Mouse (Mus musculus) adrenal gland (tissue): ENCODE data around the gene Fbln5.

Source experiments
- intact Hi-C: fragments of 180-260 bp; cut with DNase I; formaldehyde crosslinking; loops from one replicate; pipeline ENCODE4 v1.15.1; 2025

Fbln5 gene

GRCm38 (mm10) chr12:101764870-101765269 lies 54.0 kb downstream of the Fbln5 start:
- intact Hi-C loops = no loop called here

- intact Hi-C loops = no loop called here
Measured at GRCm38 (mm10) chr12:101763065-101763464, 55.8 kb downstream of the Fbln5 start.

- intact Hi-C loops = no loop called here
Measured at GRCm38 (mm10) chr12:101762054-101762453, 56.8 kb downstream of the Fbln5 start.

- intact Hi-C loops = no loop called here
Measured at GRCm38 (mm10) chr12:101759440-101760045, 59.3 kb downstream of the Fbln5 start.

GRCm38 (mm10) chr12:101758698-101759097 lies 60.2 kb downstream of the Fbln5 start:
- intact Hi-C loops = no loop called here

GRCm38 (mm10) chr12:101742375-101742774 lies 76.5 kb downstream of the Fbln5 start:
- intact Hi-C loops = no loop called here

GRCm38 (mm10) chr12:101740486-101740885 lies 78.4 kb downstream of the Fbln5 start:
- intact Hi-C loops = no loop called here

- intact Hi-C loops = no loop called here
Measured at GRCm38 (mm10) chr12:101740045-101740444, 78.8 kb downstream of the Fbln5 start.

GRCm38 (mm10) chr12:101718755-101719150 lies 100.1 kb downstream of the Fbln5 start:
- intact Hi-C loops = no loop called here

- intact Hi-C loops = no loop called here
Measured at GRCm38 (mm10) chr12:101718054-101718754, 100.7 kb downstream of the Fbln5 start, which contains the start of gene Tc2n. Gene Tc2n, minus strand, starts transcription at chr12:101718523.

- intact Hi-C loops = no loop called here
Measured at GRCm38 (mm10) chr12:101699176-101699575, 119.7 kb downstream of the Fbln5 start.
